Mouse (Mus musculus) spleen, postnatal 10 days (tissue): ENCODE results near the gene Srp9.
"Not testable (repeated sequence)": the region's sequence is repeated elsewhere in the genome, so short reads cannot be mapped to it uniquely, and the experiment has no call there.

Experiments
- DNase-seq, 2 experiments: peaks; one replicate each; pipeline ENCODE4 v3.0.0; 2021 to 2022; ENCODE audit warnings: low spot score in 2 of 2

Gene Srp9

GRCm38 (mm10) chr1:182143288-182143687 is 18.8 kb downstream of the Srp9 start:
- peak; percentile 13 to 66 for DNase-seq

- DNase-seq, result no peak
These were observed 21.0 kb downstream of the Srp9 start for GRCm38 (mm10) chr1:182145546-182145945.

- DNase-seq, result no peak
These were observed 24.5 kb downstream of the Srp9 start for GRCm38 (mm10) chr1:182148864-182149514.

- DNase-seq, result peak in 1 of 2 experiments; percentile 40
These were observed 25.4 kb downstream of the Srp9 start for GRCm38 (mm10) chr1:182149966-182150365.

- no peak for DNase-seq
These were observed 33.2 kb downstream of the Srp9 start for GRCm38 (mm10) chr1:182157734-182158133.

- no peak for DNase-seq
These were observed 35.0 kb downstream of the Srp9 start for GRCm38 (mm10) chr1:182159575-182159974.

GRCm38 (mm10) chr1:182162951-182163350 is 38.4 kb downstream of the Srp9 start:
- DNase-seq, result no peak

- no peak for DNase-seq
These were observed 39.8 kb downstream of the Srp9 start, which contains the start of gene Vmn1r1 for GRCm38 (mm10) chr1:182164386-182164785. TSS of gene Vmn1r1 (minus strand) at chr1:182164486.

GRCm38 (mm10) chr1:182170206-182170605 is 45.7 kb downstream of the Srp9 start:
- not testable (repeated sequence) for DNase-seq

GRCm38 (mm10) chr1:182176985-182177384 is 52.4 kb downstream of the Srp9 start:
- not testable (repeated sequence) for DNase-seq

GRCm38 (mm10) chr1:182181456-182182305 is 57.1 kb downstream of the Srp9 start:
- DNase-seq, result no peak
